Mouse (Mus musculus): ENCODE data around the gene Gpr161.

DNA sequence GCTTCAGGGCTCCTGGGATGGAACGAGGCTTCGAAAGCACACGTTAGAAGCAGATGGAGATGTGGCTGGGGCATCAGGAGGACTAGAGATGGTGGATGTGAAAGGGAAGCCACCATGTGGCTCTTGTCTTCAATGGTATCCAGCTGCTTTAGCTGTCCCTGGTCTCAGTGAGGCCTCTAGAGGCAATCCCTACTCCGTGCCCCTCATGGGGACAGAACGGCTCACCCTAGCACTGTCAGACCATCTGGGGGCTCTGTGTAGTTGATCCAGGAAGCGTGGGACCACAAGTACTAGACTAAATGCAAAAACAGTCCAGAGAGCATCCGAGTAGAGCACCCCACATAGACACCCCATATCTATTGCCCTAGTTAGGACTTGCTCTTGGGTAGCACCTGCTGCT lies 26.3 kb downstream of the Gpr161 start:
- TF ChIP-seq POLR2A (IDR thresholded peaks at IDR 0.05; ENCODE audit: insufficient read length, low read depth) (no peak), POLR2AphosphoS2 (IDR thresholded peaks at IDR 0.05; ENCODE audit: insufficient read length, low read depth) (no peak), E2F4 (IDR thresholded peaks at IDR 0.05; ENCODE audit: insufficient read depth) (no peak)
